1 mouse cellular context compared by ENCODE assay signal in the genomic region with DNA sequence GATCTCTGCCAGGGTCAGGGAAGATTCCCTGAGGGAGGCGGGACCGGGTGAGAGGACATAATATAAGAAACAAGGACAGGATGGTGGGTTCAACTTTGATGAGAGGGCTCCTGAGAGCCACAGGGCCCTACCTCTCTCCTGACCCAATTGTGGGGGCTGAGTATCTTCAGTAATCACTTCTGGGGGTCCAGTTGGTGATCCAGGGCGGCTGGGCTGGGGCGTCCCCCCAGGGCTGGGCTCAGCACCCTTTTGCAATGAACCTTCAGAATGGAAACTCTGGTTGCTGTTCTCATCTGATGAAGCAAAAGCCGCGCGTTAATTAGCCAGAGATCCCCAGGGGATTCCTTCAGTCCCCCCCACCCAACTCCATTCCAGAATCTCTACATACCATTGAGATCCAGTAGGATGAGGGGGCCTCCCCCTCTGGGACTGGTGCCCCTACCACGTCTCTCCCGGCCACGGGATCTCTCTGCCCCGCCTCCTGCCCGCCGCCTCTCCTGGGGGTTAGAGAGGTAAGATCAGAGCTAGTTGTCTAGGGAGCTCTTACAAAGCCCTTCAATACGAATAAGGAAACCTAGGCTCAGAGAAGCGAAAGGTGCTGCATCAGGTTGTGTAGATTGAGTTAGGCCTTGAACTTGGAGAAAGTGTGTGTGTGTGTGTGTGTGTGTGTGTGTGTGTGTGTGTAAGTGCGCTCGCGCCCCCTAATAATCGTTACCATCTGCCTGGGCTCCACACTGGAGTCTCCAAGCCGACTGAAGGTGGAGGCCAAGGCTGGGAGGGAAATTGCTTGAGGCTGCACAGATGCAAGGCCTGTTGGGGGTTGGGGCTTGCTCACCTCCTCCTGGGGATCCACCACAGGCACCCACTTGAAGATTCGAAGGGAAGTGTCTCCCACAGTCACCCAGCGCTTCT.
TF ChIP-seq lines count a peak whose summit lies in the region.

No protein-coding gene starts in this region.

TF ChIP-seq in MEL, 35 proteins besides CTCF, POLR2A, EP300 and RAD21:
- TF ChIP-seq MYC (IDR thresholded peaks at IDR 0.05; ENCODE audit: low read depth, low read length): no peak
- no peak for TF ChIP-seq NELFE (IDR thresholded peaks at IDR 0.05; ENCODE audit: low read depth, low read length)
- TF ChIP-seq TAL1 (IDR thresholded peaks at IDR 0.05; ENCODE audit: low read length): no peak
- no peak for TF ChIP-seq SMC3 (IDR thresholded peaks at IDR 0.05; ENCODE audit: low read depth, low read length)
